Mouse (Mus musculus): ENCODE measurements around the gene Inpp4b. TPM values are rescaled to one million over a fixed set of nuclear protein-coding genes. Genes with fewer than 3 reads are reported as not detected.

Inpp4b gene
- polyA plus RNA-seq, 1 experiment from 2014 or later: 5.6 TPM

DNA sequence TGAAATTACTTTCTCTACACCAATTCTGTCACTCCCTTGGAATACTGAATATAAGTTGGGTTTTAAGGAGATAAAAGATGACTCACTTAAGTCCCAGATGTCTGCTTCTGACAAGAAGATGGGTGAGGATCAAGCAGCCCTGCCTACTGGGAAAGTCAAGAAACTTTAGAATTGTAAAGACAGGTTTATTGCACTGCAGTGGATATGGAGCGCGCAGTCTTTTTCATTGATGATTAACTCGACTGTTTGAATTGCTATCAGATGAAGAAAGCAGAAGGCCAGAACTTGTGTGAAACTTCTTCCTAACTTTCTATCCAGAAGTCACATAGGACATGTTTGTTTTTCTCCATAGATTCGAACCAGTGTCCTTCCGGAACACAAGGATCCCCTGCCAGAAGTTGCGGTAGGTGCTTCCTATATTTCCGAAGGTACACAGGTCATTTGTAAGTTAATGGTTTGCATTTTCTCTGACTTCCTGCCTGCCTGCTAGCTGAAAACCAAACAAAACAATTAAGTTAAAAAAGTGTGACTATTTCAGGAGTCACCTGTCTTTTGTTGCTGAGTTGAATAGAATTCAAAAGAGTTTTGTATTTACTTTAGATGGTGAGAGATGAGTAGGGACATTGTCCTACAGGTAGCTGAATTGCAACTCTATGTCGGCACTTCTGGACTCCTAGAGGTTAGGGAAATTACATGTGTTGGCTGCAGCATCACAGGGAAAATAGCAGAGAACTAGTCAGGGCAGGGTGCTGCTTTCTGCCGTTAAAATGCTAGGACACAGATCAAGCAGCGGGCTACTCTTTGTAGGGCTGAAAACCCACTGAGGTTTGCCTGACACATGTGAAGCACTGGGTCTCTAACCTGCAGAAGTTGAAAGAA lies 502.0 kb downstream of the Inpp4b start:
- Histone ChIP-seq H3K36me3 (no peaks in the 10 kb centered on the region), H3K4me1 (no peaks in the 10 kb centered on the region), H3K27ac (no peak overlapping the region), H3K9me3 (no peaks in the 10 kb centered on the region), H3K4me2 (replicated peaks) (no peak overlapping the region), H3K27me3 (replicated peaks) (no peaks in the 10 kb centered on the region), H3K9ac (no peak overlapping the region), H3K4me3 (no peak overlapping the region)
- 71% methylated on average over 10 of the region's 10 CpGs for WGBS
- no peak for ATAC-seq (ENCODE audit: low FRiP score, low read depth)

DNA sequence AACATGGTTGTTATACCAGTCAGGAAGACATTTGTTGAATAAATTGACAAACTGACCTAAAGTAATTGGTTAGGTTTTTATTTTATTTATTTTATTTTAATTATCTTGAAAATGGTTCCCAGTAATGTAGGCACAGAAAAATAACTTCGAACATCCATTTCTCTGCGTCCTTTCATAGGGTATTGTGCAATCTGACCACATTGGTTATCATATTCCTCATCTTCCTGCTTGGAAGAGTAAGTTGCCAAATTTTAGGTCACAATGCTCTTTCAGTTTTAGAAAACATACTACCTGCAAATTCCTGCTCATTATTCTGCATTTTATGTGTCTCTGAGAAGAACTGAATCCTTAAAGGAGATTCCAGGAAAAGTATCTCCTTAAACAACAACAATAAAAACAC lies 505.6 kb downstream of the Inpp4b start:
- H3K9me3 ChIP-seq: no peaks in the 10 kb centered on the region
- H3K4me2 ChIP-seq (replicated peaks): no peak overlapping the region
- H3K4me3 ChIP-seq: no peak overlapping the region
- H3K27ac ChIP-seq: no peak overlapping the region
- ATAC-seq (ENCODE audit: low FRiP score, low read depth): no peak
- H3K27me3 ChIP-seq (replicated peaks): no peaks in the 10 kb centered on the region
- H3K9ac ChIP-seq: no peak overlapping the region
- H3K4me1 ChIP-seq: no peaks in the 10 kb centered on the region
- H3K36me3 ChIP-seq: no peaks in the 10 kb centered on the region
- 87% methylated on average over 2 of the region's 2 CpGs for WGBS

DNA sequence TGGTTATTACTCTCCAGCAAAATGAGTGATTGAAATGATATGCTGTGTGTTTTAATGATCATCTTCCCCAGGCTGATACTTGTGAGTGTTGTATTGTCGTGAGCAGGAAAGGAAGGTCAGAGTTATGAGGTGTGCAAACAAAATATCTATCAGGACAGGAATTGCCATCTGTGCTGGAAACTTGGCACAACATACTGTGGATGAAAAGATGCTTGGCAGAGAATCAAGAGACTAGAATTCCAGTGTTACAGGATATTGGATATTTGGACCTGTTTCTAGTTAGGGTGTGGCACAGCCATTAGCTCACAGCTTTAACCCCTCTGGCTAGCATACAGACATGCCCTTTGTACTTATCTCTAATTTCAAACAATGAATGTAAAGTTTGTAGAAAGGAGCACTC lies 507.6 kb downstream of the Inpp4b start:
- Histone ChIP-seq H3K4me1 (no peaks in the 10 kb centered on the region), H3K9ac (no peak overlapping the region), H3K27me3 (replicated peaks) (no peaks in the 10 kb centered on the region), H3K4me2 (replicated peaks) (no peak overlapping the region), H3K9me3 (no peaks in the 10 kb centered on the region), H3K4me3 (no peak overlapping the region), H3K27ac (no peak overlapping the region), H3K36me3 (no peaks in the 10 kb centered on the region)
- ATAC-seq (ENCODE audit: low FRiP score, low read depth): no peak
- WGBS: 80% methylated on average over 1 of the region's 1 CpGs

DNA sequence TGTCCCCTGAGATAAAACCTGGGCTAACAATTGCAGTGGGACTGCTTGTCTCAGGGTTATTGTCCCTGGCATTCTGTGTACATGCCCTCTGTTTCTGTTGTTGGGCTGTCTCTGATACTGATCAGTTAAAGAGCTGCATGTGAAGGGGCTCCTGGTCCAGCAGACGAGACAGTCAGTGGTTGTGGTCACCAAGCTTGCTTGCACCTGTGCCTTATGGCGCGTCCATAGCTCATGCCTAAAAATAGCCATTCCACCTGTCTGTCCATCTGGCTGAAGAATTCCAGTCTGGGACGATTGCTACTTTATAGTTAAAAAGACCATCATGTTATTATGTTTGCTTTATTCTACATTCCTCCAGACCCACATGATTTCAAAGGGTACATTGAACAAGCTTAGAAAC lies 510.8 kb downstream of the Inpp4b start:
- H3K27me3 ChIP-seq (replicated peaks): no peaks in the 10 kb centered on the region
- H3K9me3 ChIP-seq: no peaks in the 10 kb centered on the region
- H3K36me3 ChIP-seq: no peaks in the 10 kb centered on the region
- no peaks in the 10 kb centered on the region for H3K4me1 ChIP-seq
- WGBS: 85% methylated on average over 4 of the region's 4 CpGs
- no peak for ATAC-seq (ENCODE audit: low FRiP score, low read depth)
- H3K4me2 ChIP-seq (replicated peaks): no peak overlapping the region
- H3K9ac ChIP-seq: no peak overlapping the region
- no peak overlapping the region for H3K27ac ChIP-seq
- no peak overlapping the region for H3K4me3 ChIP-seq

DNA sequence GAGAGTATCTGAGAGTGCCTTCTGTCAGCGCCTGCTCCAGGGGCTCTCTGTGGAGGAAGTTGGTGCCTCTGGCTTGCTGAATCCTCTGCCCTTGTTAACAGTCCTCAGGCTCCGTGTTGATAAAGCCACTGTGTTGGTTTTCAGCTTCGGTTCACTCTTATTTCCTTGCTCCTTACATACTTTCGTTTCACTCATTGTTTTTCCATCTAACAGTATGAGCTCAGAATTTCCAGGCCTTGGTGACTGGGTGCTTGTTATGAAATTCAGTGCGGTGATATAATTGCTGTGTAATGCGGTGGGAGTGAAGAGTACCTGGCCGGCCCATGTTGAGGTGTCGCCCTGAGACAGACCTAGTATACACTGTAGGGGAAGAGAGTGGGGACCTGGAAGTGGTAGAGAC lies 512.2 kb downstream of the Inpp4b start:
- H3K9me3 ChIP-seq: no peaks in the 10 kb centered on the region
- WGBS: 86% methylated on average over 8 of the region's 8 CpGs
- no peak overlapping the region for H3K4me3 ChIP-seq
- ATAC-seq (ENCODE audit: low FRiP score, low read depth): no peak
- no peak overlapping the region for H3K4me2 ChIP-seq (replicated peaks)
- H3K27me3 ChIP-seq (replicated peaks): no peaks in the 10 kb centered on the region
- no peak overlapping the region for H3K9ac ChIP-seq
- H3K4me1 ChIP-seq: no peaks in the 10 kb centered on the region
- H3K36me3 ChIP-seq: no peaks in the 10 kb centered on the region
- H3K27ac ChIP-seq: no peak overlapping the region

DNA sequence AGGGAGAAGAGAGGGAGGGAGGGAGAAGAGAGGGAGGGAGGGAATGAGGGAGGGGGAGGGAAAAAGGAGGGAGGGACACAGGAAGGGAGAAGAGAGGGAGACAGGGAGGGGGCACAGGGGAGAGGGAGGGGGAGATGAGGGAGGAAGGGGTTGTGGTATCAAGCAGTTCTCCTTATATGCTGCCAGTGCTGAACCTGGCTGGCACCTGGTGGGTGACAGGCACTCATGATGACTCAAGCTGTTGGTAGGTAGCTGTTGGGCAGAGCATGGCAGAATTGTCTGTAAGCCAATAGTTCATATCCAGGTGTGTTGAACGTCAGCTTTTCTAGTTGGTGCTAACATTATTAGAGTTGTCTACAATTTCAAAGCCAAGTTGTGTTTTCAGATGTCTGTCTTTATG lies 512.7 kb downstream of the Inpp4b start:
- no peak overlapping the region for H3K4me3 ChIP-seq
- no peak overlapping the region for H3K27ac ChIP-seq
- H3K27me3 ChIP-seq (replicated peaks): no peaks in the 10 kb centered on the region
- ATAC-seq (ENCODE audit: low FRiP score, low read depth): no peak
- H3K4me1 ChIP-seq: no peaks in the 10 kb centered on the region
- WGBS: 89% methylated on average over 1 of the region's 1 CpGs
- no peak overlapping the region for H3K9ac ChIP-seq
- no peaks in the 10 kb centered on the region for H3K36me3 ChIP-seq
- H3K9me3 ChIP-seq: no peaks in the 10 kb centered on the region
- no peak overlapping the region for H3K4me2 ChIP-seq (replicated peaks)

DNA sequence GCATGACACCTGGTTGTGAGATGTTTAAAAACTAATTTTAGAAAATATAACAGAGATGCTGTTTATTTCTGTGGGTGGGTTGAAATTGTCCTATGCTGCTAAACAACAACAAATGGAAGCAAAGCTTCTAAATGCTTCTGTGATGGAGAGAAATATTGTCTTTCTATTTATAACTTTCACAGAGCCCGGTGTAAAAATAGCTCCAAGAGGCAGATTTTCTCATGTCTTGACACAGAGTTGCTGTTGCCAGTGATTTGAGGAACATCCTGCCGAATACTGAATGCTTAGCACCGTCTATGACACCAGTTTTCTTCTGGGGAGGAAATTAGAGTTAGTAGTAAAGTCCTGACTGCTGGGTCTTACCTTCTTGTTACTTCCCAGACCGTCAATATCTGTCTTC lies 513.8 kb downstream of the Inpp4b start:
- Histone ChIP-seq H3K4me2 (replicated peaks) (no peak overlapping the region), H3K9ac (no peak overlapping the region), H3K4me3 (no peak overlapping the region), H3K9me3 (no peaks in the 10 kb centered on the region), H3K4me1 (no peaks in the 10 kb centered on the region), H3K27me3 (replicated peaks) (no peaks in the 10 kb centered on the region), H3K36me3 (no peaks in the 10 kb centered on the region), H3K27ac (no peak overlapping the region)
- ATAC-seq (ENCODE audit: low FRiP score, low read depth): no peak
- 79% methylated on average over 4 of the region's 4 CpGs for WGBS

DNA sequence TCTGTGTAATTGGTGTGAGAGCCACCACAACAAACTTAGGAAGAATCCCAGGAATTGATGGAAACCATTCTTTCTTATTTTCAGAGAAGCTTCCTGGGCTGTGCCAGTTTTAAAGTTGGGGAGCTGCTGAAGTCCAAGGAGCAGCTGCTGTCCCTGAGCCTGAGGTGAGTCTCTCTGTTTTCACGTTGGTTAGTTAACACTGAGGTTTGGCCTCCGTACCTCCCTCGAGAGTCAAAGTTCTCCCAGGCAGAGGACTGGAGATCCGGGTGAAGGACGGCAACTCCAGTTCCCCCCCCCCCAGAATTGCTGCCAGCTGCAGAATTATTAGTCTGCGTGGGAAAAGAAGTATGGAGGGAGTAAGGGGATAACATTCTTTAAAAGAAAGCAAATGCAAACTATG lies 514.3 kb downstream of the Inpp4b start:
- ATAC-seq (ENCODE audit: low FRiP score, low read depth): no peak
- Histone ChIP-seq H3K9me3 (no peaks in the 10 kb centered on the region), H3K36me3 (no peaks in the 10 kb centered on the region), H3K4me1 (no peaks in the 10 kb centered on the region), H3K4me2 (replicated peaks) (no peak overlapping the region), H3K27ac (no peak overlapping the region), H3K4me3 (no peak overlapping the region), H3K27me3 (replicated peaks) (no peaks in the 10 kb centered on the region), H3K9ac (no peak overlapping the region)
- WGBS: 69% methylated on average over 6 of the region's 6 CpGs

DNA sequence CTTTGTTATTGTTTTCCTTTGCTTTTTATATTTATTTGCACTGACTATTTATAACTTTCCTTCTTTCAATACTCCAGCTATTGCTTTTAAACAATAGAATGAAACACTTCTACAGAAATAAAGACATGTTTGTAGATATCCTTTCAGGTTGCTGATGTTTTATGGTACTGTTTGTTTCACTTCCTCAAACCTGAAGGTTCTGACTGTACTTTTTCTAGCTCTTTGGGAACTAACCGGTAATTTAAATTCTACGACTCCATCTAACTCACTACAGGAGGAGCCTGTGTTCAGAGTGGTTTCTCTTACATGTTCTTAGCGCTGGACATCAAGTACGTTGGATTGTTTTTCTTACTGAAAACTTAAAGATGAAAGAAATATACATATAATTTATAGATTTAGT lies 516.0 kb downstream of the Inpp4b start:
- 93% methylated on average over 4 of the region's 4 CpGs for WGBS

DNA sequence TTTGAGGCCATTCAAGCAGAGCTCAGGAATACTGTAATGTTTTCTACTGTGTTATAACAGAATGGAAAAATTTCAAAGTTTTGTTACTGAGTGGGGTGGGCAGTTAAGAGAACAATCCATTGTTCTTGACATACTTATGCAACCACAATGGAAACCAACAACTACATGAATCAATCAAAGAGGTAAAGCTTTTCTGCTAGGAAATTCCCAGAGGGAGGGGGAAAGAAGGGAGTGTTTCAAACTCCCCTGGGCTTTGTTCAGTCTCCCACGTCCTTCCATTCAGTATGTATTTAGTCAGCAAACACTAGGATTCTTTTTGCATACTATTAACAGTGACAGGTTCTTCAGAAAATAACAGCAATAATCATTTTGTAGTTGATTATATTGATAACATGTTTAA lies 517.4 kb downstream of the Inpp4b start:
- Histone ChIP-seq H3K27me3 (replicated peaks) (no peaks in the 10 kb centered on the region), H3K9ac (no peak overlapping the region), H3K27ac (no peak overlapping the region), H3K4me3 (no peak overlapping the region), H3K9me3 (no peaks in the 10 kb centered on the region), H3K4me1 (no peaks in the 10 kb centered on the region), H3K4me2 (replicated peaks) (no peak overlapping the region), H3K36me3 (no peaks in the 10 kb centered on the region)
- no peak for ATAC-seq (ENCODE audit: low FRiP score, low read depth)
- WGBS: 63% methylated on average over 1 of the region's 1 CpGs

More for the DNA sequence above, 516.0 kb downstream of the Inpp4b start:
- H3K27ac ChIP-seq: no peak overlapping the region
- no peak for ATAC-seq (ENCODE audit: low FRiP score, low read depth)
- no peak overlapping the region for H3K9ac ChIP-seq
- H3K4me3 ChIP-seq: no peak overlapping the region
- H3K4me2 ChIP-seq (replicated peaks): no peak overlapping the region
- H3K36me3 ChIP-seq: no peaks in the 10 kb centered on the region
- no peaks in the 10 kb centered on the region for H3K27me3 ChIP-seq (replicated peaks)
- no peaks in the 10 kb centered on the region for H3K4me1 ChIP-seq
- no peaks in the 10 kb centered on the region for H3K9me3 ChIP-seq

DNA sequence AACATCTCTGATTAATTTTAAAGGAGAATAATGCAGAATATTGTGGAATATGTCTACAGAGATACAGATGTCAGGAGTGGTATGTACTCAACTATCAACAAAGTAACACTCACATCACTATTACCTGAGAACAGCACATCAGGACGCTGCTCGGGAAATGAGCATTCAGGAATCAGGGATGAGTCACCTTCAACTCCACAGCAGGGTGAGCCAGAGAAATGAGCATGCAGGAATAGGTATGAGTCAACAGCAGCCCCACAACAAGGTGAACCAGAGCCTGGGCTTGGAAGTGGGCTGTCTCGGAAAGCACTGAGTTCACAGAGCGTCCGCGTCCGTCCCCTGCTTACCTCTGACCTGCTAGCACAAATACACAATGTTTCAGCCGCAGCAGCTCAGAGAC lies 519.0 kb downstream of the Inpp4b start:
- H3K9ac ChIP-seq: no peak overlapping the region
- no peak overlapping the region for H3K4me2 ChIP-seq (replicated peaks)
- H3K27me3 ChIP-seq (replicated peaks): no peaks in the 10 kb centered on the region
- WGBS: 91% methylated on average over 8 of the region's 8 CpGs
- H3K4me1 ChIP-seq: no peaks in the 10 kb centered on the region
- no peaks in the 10 kb centered on the region for H3K36me3 ChIP-seq
- H3K9me3 ChIP-seq: no peaks in the 10 kb centered on the region
- H3K27ac ChIP-seq: no peak overlapping the region
- no peak for ATAC-seq (ENCODE audit: low FRiP score, low read depth)
- no peak overlapping the region for H3K4me3 ChIP-seq

DNA sequence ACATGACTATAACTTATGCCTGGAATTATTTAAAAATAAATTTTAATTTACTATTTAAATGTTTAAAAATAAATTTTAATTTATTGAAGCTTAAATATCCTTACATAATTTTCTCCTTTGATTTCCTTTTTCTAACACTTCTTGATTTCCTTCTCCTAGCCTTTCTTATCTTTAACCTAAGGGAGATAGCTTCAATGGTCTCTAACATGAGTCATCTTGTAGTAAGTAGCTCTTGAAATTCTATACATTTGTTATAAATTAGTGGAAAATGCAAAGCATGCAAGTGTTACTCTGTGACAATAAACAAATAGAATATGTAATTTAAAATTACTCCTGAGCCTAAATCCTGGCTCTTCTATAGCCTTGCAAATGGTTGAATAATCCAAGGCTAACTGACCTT lies 520.4 kb downstream of the Inpp4b start:
- Histone ChIP-seq H3K27me3 (replicated peaks) (no peaks in the 10 kb centered on the region), H3K36me3 (no peaks in the 10 kb centered on the region), H3K9me3 (no peaks in the 10 kb centered on the region), H3K27ac (no peak overlapping the region), H3K4me3 (no peak overlapping the region), H3K4me2 (replicated peaks) (no peak overlapping the region), H3K9ac (no peak overlapping the region), H3K4me1 (no peaks in the 10 kb centered on the region)
- ATAC-seq (ENCODE audit: low FRiP score, low read depth): no peak

DNA sequence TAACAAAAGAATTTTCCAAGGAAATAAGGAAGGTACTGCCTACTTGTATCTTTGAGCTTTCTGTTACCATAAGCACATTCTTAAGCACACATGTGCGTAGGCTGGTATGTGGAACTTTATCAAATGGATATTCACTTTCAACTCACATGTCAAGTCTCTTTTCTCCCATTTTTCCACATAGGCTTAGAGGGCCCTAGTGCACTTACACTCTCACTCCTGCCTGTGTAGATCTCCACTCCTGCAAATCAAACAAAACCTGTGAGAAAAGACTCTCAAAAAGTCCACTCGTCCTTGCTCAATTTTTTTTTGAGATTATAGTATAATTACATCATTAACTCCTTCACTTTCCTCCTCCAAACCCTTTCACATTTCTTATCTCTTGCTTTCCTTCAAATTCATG lies 522.0 kb downstream of the Inpp4b start:
- Histone ChIP-seq H3K27ac (no peak overlapping the region), H3K9ac (no peak overlapping the region), H3K4me2 (replicated peaks) (no peak overlapping the region), H3K36me3 (no peaks in the 10 kb centered on the region), H3K27me3 (replicated peaks) (no peaks in the 10 kb centered on the region), H3K4me3 (no peak overlapping the region), H3K4me1 (no peaks in the 10 kb centered on the region), H3K9me3 (no peaks in the 10 kb centered on the region)
- WGBS: 89% methylated on average over 2 of the region's 2 CpGs
- ATAC-seq (ENCODE audit: low FRiP score, low read depth): no peak
